Mouse (Mus musculus) hindbrain, embryonic 12.5 days (tissue): ENCODE results near the gene Gzmb. TPM values are rescaled to one million over a fixed set of nuclear protein-coding genes. Genes with fewer than 3 reads are reported as not detected.
"Not testable (repeated sequence)": the region's sequence is repeated elsewhere in the genome, so short reads cannot be mapped to it uniquely, and the experiment has no call there.

Source experiments
- ATAC-seq: fragments of 200-750 bp; cut with Nextera tagmentation; 2 replicates; pipeline ENCODE4 v1.8.0; 2017; ENCODE audit warnings: moderate TSS enrichment; ENCODE audit not compliant: low FRiP score
- H3K27ac ChIP-seq: fragments of 300-500 bp; sonication (generic); 2 replicates; pipeline ENCODE4 v1.5.1; 2016; ENCODE audit warnings: mild to moderate bottlenecking
- H3K27me3 ChIP-seq: fragments of 300-500 bp; sonication (generic); 2 replicates; pipeline ENCODE4 v1.6.1; 2016; ENCODE audit warnings: mild to moderate bottlenecking
- H3K36me3 ChIP-seq: fragments of 300-500 bp; sonication (generic); 2 replicates; pipeline ENCODE4 v1.6.1; 2016; ENCODE audit warnings: mild to moderate bottlenecking
- H3K4me1 ChIP-seq: fragments of 300-500 bp; sonication (generic); 2 replicates; pipeline ENCODE4 v1.6.1; 2016
- H3K4me2 ChIP-seq: fragments of 300-500 bp; sonication (generic); replicated peaks from 2 replicates; pipeline ENCODE4 v1.6.1; 2016; ENCODE audit warnings: mild to moderate bottlenecking
- H3K4me3 ChIP-seq: fragments of 300-500 bp; sonication (generic); 2 replicates; pipeline ENCODE4 v1.5.1; 2016; ENCODE audit warnings: mild to moderate bottlenecking
- H3K9ac ChIP-seq: fragments of 300-500 bp; sonication (generic); 2 replicates; pipeline ENCODE4 v1.6.1; 2016; ENCODE audit warnings: mild to moderate bottlenecking, moderate library complexity
- H3K9me3 ChIP-seq: fragments of 300-500 bp; sonication (generic); replicated peaks from 2 replicates; pipeline ENCODE4 v1.6.1; 2016; ENCODE audit warnings: mild to moderate bottlenecking
- whole genome bisulfite sequencing: fragments of 180-500 bp; shearing (Covaris S2); methylation state at CpG from one replicate; pipeline ENCODE4 v1.1.7; 2016; 5-methylcytosine and 5-hydroxymethylcytosine counted together
- polyA plus RNA-seq: library from polyadenylated mRNA; unstranded; fragments of >200 nt; fragmentation: Nextera tagmentation; extraction: Ambion mirVana; gene quantifications from 2 replicates; pipeline ENCODE4 v1.2.1, GENCODE M21; 2016

Gzmb gene
- 0.14 and 0.16 TPM in 2 replicates for polyA plus RNA-seq

DNA sequence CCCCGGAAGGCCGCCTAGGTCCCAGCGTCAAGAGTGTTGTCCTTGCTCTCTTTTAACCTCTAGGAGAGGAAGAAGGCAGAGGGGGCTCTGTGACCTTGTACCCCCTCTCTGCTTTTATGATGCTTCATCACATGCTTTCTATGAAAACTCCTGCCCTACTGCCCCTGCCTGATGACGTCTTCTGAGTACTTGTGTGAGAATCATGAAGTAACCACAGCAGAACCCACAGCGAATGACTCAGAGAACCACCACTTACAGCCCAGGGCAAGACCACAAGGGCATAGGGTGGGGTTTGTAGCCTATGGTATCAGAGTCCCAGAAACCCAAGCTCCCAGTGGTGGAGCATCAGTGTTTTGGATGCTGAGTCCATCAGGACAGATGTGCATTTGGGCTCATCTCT lies at the start of gene Gzmb:
Gene Gzmb, minus strand, starts transcription at position 108 of the 400 bp plus-strand sequence.
- no peaks in the 10 kb centered on the region for H3K36me3 ChIP-seq
- no peaks in the 10 kb centered on the region for H3K9me3 ChIP-seq
- H3K9ac ChIP-seq = no peak within 1 kb of the TSS
- WGBS = 96% methylated on average over 5 of the region's 5 CpGs
- ATAC-seq = no peak
- H3K4me2 ChIP-seq = no peak within 1 kb of the TSS
- no peaks in the 10 kb centered on the region for H3K27me3 ChIP-seq
- no peak within 1 kb of the TSS for H3K4me3 ChIP-seq
- H3K27ac ChIP-seq = no peak within 1 kb of the TSS
- H3K4me1 ChIP-seq = no peaks in the 10 kb centered on the region

DNA sequence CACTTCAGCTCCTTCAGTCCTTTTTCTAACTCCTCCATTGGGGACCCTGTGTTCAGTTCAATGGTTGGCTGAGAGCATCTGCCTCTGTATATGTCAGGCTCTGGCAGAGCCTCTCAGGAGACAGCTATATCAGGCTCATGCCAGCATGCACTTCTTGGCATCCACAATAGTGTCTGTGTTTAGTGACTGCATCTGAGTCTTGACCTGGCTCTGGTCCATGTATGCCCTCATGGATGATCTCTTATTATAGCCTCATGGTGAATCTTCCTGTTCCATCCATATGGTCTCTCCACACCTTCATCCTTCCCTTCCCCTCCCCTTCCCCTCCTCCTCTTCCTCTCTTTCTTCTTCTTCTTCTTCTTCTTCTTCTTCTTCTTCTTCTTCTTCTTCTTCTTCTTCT lies 49.7 kb upstream of the Gzmb start:
- H3K4me2 ChIP-seq, H3K4me1 ChIP-seq, H3K27me3 ChIP-seq, ATAC-seq, H3K9me3 ChIP-seq, H3K9ac ChIP-seq, H3K4me3 ChIP-seq, H3K36me3 ChIP-seq, H3K27ac ChIP-seq: not testable (repeated sequence)

GRCm38 (mm10) chr14:56310238-56310637 lies 48.2 kb upstream of the Gzmb start:
- Histone ChIP-seq H3K9me3 (no peaks in the 10 kb centered on the region), H3K27me3 (no peaks in the 10 kb centered on the region), H3K4me2 (no peak overlapping the region), H3K36me3 (no peaks in the 10 kb centered on the region), H3K9ac (no peak overlapping the region), H3K27ac (no peak overlapping the region), H3K4me1 (no peaks in the 10 kb centered on the region), H3K4me3 (no peak overlapping the region)
- WGBS = 84% methylated on average over 9 of the region's 9 CpGs
- no peak for ATAC-seq

DNA sequence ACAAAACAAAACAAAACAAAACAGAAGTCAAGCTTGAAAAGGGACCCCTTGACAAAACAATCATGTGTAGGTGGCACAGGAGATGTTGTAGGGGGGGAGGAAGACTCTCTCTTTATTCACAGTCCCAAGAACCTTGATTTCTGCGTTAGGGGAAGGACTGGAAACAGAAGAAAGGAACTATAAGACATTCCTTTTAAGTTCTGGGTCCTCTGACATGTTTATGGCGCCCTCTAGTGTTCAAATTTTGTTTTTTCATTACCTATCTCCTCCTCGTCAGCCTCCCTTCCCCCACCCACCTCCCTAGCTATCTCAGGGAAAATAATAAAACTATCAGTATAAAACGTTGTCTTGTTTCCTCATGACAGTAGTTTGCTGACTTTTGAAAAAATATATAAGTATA lies 42.1 kb upstream of the Gzmb start:
- whole genome bisulfite sequencing = 4% methylated on average over 4 of the region's 4 CpGs
- no peak overlapping the region for H3K27ac ChIP-seq
- H3K27me3 ChIP-seq = no peaks in the 10 kb centered on the region
- H3K36me3 ChIP-seq = no peaks in the 10 kb centered on the region
- no peak overlapping the region for H3K4me2 ChIP-seq
- H3K9ac ChIP-seq = no peak overlapping the region
- no peaks in the 10 kb centered on the region for H3K4me1 ChIP-seq
- no peak overlapping the region for H3K4me3 ChIP-seq
- ATAC-seq = no peak
- no peaks in the 10 kb centered on the region for H3K9me3 ChIP-seq

DNA sequence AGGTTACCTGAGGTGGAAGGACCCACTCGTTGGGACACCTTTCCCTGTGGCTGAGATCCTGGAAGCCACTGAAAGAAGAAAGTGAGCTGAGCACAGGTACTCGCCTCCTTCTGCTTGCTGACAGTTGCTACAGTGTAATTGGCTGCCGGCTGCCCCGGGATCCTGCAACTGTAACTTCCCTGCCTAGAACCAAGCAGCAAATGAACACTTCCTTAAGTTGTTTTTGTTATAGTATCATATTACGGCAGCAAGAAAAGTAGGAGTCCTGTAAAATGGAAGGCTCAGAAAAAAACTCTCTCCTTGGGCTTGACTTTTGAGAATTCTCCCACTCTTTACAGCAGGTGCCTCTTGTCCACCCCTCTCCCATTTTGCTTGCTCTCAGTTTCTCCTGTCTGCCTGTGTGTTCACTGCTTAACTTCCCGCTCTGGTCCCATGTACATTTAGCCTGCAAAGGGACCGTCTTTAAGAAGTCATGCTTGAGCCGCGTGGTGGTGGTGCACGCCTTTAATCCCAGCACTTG lies 41.5 kb upstream of the Gzmb start:
- no peak overlapping the region for H3K27ac ChIP-seq
- H3K9ac ChIP-seq = no peak overlapping the region
- H3K36me3 ChIP-seq = no peaks in the 10 kb centered on the region
- no peaks in the 10 kb centered on the region for H3K9me3 ChIP-seq
- no peak for ATAC-seq
- no peak overlapping the region for H3K4me3 ChIP-seq
- WGBS = 74% methylated on average over 10 of the region's 10 CpGs
- no peak overlapping the region for H3K4me2 ChIP-seq
- H3K27me3 ChIP-seq = no peaks in the 10 kb centered on the region
- no peaks in the 10 kb centered on the region for H3K4me1 ChIP-seq

DNA sequence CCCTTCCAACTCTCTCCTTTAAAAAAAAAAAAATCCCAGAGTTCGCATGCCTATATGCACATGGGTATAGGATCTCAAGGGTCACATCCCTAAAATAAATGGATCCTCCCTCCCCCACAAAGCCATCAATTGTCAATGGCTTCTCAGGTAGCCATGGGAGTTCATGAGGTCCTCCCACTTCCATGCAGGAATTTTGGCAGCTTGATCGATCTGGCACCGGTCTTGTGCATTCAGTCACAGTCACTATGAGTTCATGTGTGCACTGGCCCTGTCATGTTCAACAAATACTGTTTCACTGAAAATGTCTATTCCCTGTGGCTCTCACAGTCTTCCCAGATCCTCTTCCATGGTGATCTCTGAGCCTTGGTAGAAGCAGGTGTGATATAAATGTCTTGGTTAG lies 40.0 kb upstream of the Gzmb start:
- H3K4me2 ChIP-seq = no peak overlapping the region
- ATAC-seq = no peak
- no peaks in the 10 kb centered on the region for H3K4me1 ChIP-seq
- H3K27ac ChIP-seq = no peak overlapping the region
- H3K27me3 ChIP-seq = no peaks in the 10 kb centered on the region
- no peak overlapping the region for H3K4me3 ChIP-seq
- H3K9ac ChIP-seq = no peak overlapping the region
- no peaks in the 10 kb centered on the region for H3K36me3 ChIP-seq
- 94% methylated on average over 3 of the region's 3 CpGs for WGBS
- H3K9me3 ChIP-seq = no peaks in the 10 kb centered on the region

GRCm38 (mm10) chr14:56296786-56297185 lies 34.7 kb upstream of the Gzmb start:
- no peaks in the 10 kb centered on the region for H3K27me3 ChIP-seq
- no peak for ATAC-seq
- no peak overlapping the region for H3K9ac ChIP-seq
- H3K9me3 ChIP-seq = no peaks in the 10 kb centered on the region
- no peaks in the 10 kb centered on the region for H3K36me3 ChIP-seq
- no peak overlapping the region for H3K27ac ChIP-seq
- 79% methylated on average over 5 of the region's 5 CpGs for WGBS
- no peak overlapping the region for H3K4me2 ChIP-seq
- H3K4me1 ChIP-seq = no peaks in the 10 kb centered on the region
- H3K4me3 ChIP-seq = no peak overlapping the region

- Histone ChIP-seq H3K27ac (no peak overlapping the region), H3K4me2 (no peak overlapping the region), H3K36me3 (no peaks in the 10 kb centered on the region), H3K4me3 (no peak overlapping the region), H3K27me3 (no peaks in the 10 kb centered on the region), H3K9me3 (no peaks in the 10 kb centered on the region), H3K9ac (no peak overlapping the region), H3K4me1 (no peaks in the 10 kb centered on the region)
- 90% methylated on average over 4 of the region's 4 CpGs for WGBS
- ATAC-seq = no peak
These were observed 34.0 kb upstream of the Gzmb start for GRCm38 (mm10) chr14:56296106-56296505.

DNA sequence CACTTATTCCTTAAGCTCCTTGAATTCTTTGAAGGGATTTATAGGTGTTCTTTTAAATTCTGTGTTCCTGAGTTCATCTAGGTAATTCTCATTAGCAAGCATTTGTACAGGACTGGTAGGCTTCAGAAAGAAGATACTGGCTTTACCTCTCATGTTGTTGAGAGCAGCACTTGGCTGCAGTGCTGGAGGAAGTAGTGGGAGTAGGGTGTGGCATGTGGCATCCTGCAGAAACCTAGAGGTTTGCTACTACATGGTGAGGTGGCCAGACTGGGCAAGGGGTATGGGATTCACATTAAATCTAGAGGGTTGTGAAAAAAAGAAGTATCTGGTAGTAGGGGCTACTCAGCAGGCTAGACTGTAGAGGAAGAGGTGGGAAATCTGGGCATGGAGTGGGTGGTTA lies 31.1 kb upstream of the Gzmb start:
- Histone ChIP-seq H3K9me3 (no peaks in the 10 kb centered on the region), H3K4me1 (no peaks in the 10 kb centered on the region), H3K27me3 (no peaks in the 10 kb centered on the region), H3K36me3 (no peaks in the 10 kb centered on the region), H3K27ac (no peak overlapping the region), H3K4me3 (no peak overlapping the region), H3K4me2 (no peak overlapping the region), H3K9ac (no peak overlapping the region)
- no peak for ATAC-seq

DNA sequence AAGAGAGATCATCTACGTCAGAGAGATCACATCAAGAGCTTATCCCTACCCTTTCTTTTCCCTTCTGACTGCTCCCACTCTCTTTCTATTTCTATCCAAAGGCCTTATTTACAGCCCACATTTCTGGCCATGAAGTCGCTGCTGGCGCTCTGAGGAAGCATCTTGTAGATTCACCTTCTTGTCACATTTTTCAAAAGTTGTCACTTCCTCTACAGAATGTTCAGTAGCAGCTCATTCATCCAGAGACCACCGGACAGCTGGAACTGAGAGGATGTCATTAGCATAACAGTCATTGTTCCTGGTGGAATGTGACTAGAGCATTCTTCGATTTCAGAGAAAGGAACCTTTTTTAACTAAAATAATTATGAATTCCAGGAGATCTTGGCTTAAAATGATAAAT lies 26.6 kb upstream of the Gzmb start:
- Histone ChIP-seq H3K36me3 (no peaks in the 10 kb centered on the region), H3K4me3 (no peak overlapping the region), H3K4me2 (no peak overlapping the region), H3K27me3 (no peaks in the 10 kb centered on the region), H3K27ac (no peak overlapping the region), H3K4me1 (no peaks in the 10 kb centered on the region), H3K9me3 (no peaks in the 10 kb centered on the region), H3K9ac (no peak overlapping the region)
- 38% methylated on average over 5 of the region's 5 CpGs for WGBS
- ATAC-seq = no peak

DNA sequence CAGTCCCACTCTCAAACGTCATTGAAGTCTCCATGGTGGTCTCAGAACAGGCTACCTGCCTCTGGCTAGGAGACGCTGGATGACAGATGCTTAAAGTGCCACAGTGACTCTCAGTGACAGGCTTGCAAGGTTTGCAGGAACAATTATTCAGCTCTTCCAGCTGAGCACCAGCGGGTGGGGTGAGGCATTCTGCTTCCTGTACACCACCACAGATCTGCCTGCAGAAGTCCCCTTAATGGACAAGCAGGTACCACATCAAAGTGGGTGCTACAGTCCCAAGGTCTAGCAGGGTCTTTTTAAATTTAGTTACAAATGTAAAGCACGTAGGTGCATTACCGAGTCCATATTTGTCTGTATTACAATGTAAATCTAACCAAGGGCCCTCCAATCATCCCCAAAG lies 25.7 kb upstream of the Gzmb start:
- H3K9ac ChIP-seq = no peak overlapping the region
- no peaks in the 10 kb centered on the region for H3K36me3 ChIP-seq
- H3K9me3 ChIP-seq = no peaks in the 10 kb centered on the region
- no peaks in the 10 kb centered on the region for H3K27me3 ChIP-seq
- ATAC-seq = no peak
- WGBS = 73% methylated on average over 5 of the region's 5 CpGs
- no peaks in the 10 kb centered on the region for H3K4me1 ChIP-seq
- H3K4me2 ChIP-seq = no peak overlapping the region
- H3K27ac ChIP-seq = no peak overlapping the region
- H3K4me3 ChIP-seq = no peak overlapping the region

DNA sequence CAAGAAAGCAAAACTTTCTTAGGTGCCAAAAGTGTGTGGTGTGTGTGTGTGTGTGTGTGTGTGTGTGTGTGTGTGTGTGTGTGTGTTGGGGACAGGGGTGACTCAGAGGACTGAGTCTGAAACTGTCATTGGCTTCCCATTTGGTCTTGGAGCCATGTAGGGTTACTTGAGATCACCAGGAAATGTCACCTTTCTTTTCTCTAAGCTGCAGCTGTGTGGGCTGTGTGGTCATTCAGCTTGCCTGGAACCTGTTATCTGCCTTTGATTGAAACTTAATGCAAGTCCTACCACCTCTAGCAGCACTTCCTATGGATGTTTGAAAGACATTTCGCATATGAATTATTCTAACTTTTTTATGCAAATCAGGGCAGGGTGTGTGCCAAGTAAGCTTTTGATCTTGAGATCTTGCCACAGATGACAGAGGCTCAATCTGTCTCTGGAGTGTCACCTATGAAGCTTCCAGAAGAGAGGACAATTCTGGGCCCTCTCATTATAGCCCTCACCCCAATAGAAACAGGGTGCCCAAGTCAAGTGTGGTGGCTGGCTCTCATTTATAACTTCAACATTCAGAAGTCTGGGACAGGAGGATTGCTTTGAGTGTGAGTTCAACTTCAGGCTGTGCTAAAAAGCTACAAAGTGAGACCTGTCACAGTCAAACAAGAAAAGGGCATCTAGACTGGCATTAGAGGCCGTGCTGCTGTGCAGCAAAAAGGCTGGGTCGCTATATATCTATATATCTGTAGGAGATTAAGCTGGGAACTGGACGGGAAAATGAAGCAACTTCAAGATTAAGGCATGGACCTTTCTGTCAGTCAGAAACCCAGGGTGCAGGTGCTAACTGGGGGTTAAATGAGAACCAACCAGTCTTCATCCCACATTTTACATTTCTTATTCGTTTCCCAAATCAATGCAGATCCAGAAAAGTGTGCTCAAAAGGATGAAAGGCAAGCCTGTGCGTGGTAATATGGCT lies 22.6 kb upstream of the Gzmb start:
- Histone ChIP-seq H3K36me3 (no peaks in the 10 kb centered on the region), H3K9me3 (no peaks in the 10 kb centered on the region), H3K9ac (no peak overlapping the region), H3K27me3 (no peaks in the 10 kb centered on the region), H3K4me2 (no peak overlapping the region), H3K4me3 (no peak overlapping the region), H3K4me1 (no peaks in the 10 kb centered on the region), H3K27ac (no peak overlapping the region)
- no peak for ATAC-seq
- 82% methylated on average over 6 of the region's 6 CpGs for WGBS

DNA sequence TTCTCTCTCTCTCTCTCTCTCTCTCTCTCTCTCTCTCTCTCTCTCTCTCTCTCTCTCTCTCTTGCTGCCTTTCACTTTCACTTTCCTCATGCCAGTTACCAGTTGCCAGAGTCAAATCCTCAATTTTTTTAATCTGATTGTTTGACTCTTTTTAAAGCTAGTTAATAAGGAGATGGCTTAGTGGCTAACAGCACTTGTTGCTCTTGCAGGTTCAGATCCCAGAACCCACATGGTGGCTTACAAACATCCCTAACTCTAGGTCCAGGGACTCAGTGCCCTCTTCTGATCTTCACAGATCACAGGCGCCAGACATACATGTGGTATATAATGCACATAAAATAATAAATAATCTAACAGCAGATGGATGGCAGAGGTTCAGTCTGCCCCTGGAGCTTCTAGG lies 21.8 kb upstream of the Gzmb start:
- ATAC-seq = no peak
- H3K36me3 ChIP-seq = no peaks in the 10 kb centered on the region

More for the DNA sequence above, 21.8 kb upstream of the Gzmb start:
- Histone ChIP-seq H3K9me3 (no peaks in the 10 kb centered on the region), H3K27ac (no peak overlapping the region), H3K9ac (no peak overlapping the region), H3K27me3 (no peaks in the 10 kb centered on the region), H3K4me1 (no peaks in the 10 kb centered on the region), H3K4me3 (no peak overlapping the region), H3K4me2 (no peak overlapping the region)
- WGBS = 86% methylated on average over 1 of the region's 1 CpGs
